Mouse (Mus musculus): ENCODE measurements around the gene Mybl2. TPM values are rescaled to one million over a fixed set of nuclear protein-coding genes. Genes with fewer than 3 reads are reported as not detected.

Mybl2 gene
- polyA plus RNA-seq, 1 experiment from 2014 or later = 23.3 TPM

- Histone ChIP-seq H3K9ac (no peak overlapping the region), H3K36me3 (no peaks in the 10 kb centered on the region), H3K27ac (no peak overlapping the region), H3K27me3 (replicated peaks) (no peaks in the 10 kb centered on the region), H3K4me3 (replicated peaks) (no peak overlapping the region), H3K4me2 (no peak overlapping the region), H3K4me1 (no peaks in the 10 kb centered on the region), H3K9me3 (no peaks in the 10 kb centered on the region)
- WGBS = 41% methylated on average over 3 of the region's 3 CpGs
- no peak for ATAC-seq (ENCODE audit: insufficient read depth, low FRiP score, low read depth)
Observed at GRCm38 (mm10) chr2:163095784-163096183, 41.3 kb downstream of the Mybl2 start.

- 50% methylated on average over 8 of the region's 8 CpGs for WGBS
- H3K27me3 ChIP-seq (replicated peaks) = no peaks in the 10 kb centered on the region
- no peaks in the 10 kb centered on the region for H3K9me3 ChIP-seq
- no peak overlapping the region for H3K27ac ChIP-seq
- H3K4me3 ChIP-seq (replicated peaks) = no peak overlapping the region
- no peaks in the 10 kb centered on the region for H3K4me1 ChIP-seq
- no peak for ATAC-seq (ENCODE audit: insufficient read depth, low FRiP score, low read depth)
- no peak overlapping the region for H3K4me2 ChIP-seq
- no peak overlapping the region for H3K9ac ChIP-seq
- H3K36me3 ChIP-seq = no peaks in the 10 kb centered on the region
Observed at GRCm38 (mm10) chr2:163099919-163100318, 45.4 kb downstream of the Mybl2 start.

- Histone ChIP-seq H3K27ac (no peak overlapping the region), H3K27me3 (replicated peaks) (no peaks in the 10 kb centered on the region), H3K4me2 (no peak overlapping the region), H3K9ac (no peak overlapping the region), H3K4me3 (replicated peaks) (no peak overlapping the region), H3K4me1 (no peaks in the 10 kb centered on the region), H3K36me3 (no peaks in the 10 kb centered on the region), H3K9me3 (no peaks in the 10 kb centered on the region)
- 56% methylated on average over 5 of the region's 5 CpGs for WGBS
- ATAC-seq (ENCODE audit: insufficient read depth, low FRiP score, low read depth) = no peak
Observed at GRCm38 (mm10) chr2:163100551-163100950, 46.1 kb downstream of the Mybl2 start.

GRCm38 (mm10) chr2:163101646-163102203 is 47.2 kb downstream of the Mybl2 start:
- no peak overlapping the region for H3K27ac ChIP-seq
- H3K4me3 ChIP-seq (replicated peaks) = no peak overlapping the region
- H3K27me3 ChIP-seq (replicated peaks) = no peaks in the 10 kb centered on the region
- H3K9ac ChIP-seq = no peak overlapping the region
- H3K4me1 ChIP-seq = no peaks in the 10 kb centered on the region
- no peaks in the 10 kb centered on the region for H3K9me3 ChIP-seq
- H3K36me3 ChIP-seq = no peaks in the 10 kb centered on the region
- 5% methylated on average over 10 of the region's 10 CpGs for WGBS
- ATAC-seq (ENCODE audit: insufficient read depth, low FRiP score, low read depth) = no peak
- H3K4me2 ChIP-seq = no peak overlapping the region

- H3K9ac ChIP-seq = no peak overlapping the region
- no peaks in the 10 kb centered on the region for H3K36me3 ChIP-seq
- H3K4me2 ChIP-seq = no peak overlapping the region
- no peak for ATAC-seq (ENCODE audit: insufficient read depth, low FRiP score, low read depth)
- no peak overlapping the region for H3K4me3 ChIP-seq (replicated peaks)
- no peak overlapping the region for H3K27ac ChIP-seq
- no peaks in the 10 kb centered on the region for H3K4me1 ChIP-seq
- 56% methylated on average over 7 of the region's 7 CpGs for WGBS
- no peaks in the 10 kb centered on the region for H3K27me3 ChIP-seq (replicated peaks)
- no peaks in the 10 kb centered on the region for H3K9me3 ChIP-seq
Observed at GRCm38 (mm10) chr2:163102216-163102615, 47.7 kb downstream of the Mybl2 start.

GRCm38 (mm10) chr2:163102900-163103653 is 48.6 kb downstream of the Mybl2 start:
- Histone ChIP-seq H3K27me3 (replicated peaks) (no peaks in the 10 kb centered on the region), H3K9ac (no peak overlapping the region), H3K9me3 (no peaks in the 10 kb centered on the region), H3K27ac (no peak overlapping the region), H3K36me3 (no peaks in the 10 kb centered on the region), H3K4me1 (no peaks in the 10 kb centered on the region), H3K4me2 (no peak overlapping the region), H3K4me3 (replicated peaks) (no peak overlapping the region)
- 53% methylated on average over 18 of the region's 18 CpGs for WGBS
- ATAC-seq (ENCODE audit: insufficient read depth, low FRiP score, low read depth) = no peak

- no peak for ATAC-seq (ENCODE audit: insufficient read depth, low FRiP score, low read depth)
- Histone ChIP-seq H3K27me3 (replicated peaks) (no peaks in the 10 kb centered on the region), H3K4me3 (replicated peaks) (no peak overlapping the region), H3K4me2 (no peak overlapping the region), H3K4me1 (no peaks in the 10 kb centered on the region), H3K36me3 (no peaks in the 10 kb centered on the region), H3K27ac (no peak overlapping the region), H3K9ac (no peak overlapping the region), H3K9me3 (no peaks in the 10 kb centered on the region)
- WGBS = 77% methylated on average over 13 of the region's 13 CpGs
Observed at GRCm38 (mm10) chr2:163104086-163104770, 49.7 kb downstream of the Mybl2 start.

- Histone ChIP-seq H3K4me1 (no peaks in the 10 kb centered on the region), H3K4me3 (replicated peaks) (no peak overlapping the region), H3K36me3 (no peaks in the 10 kb centered on the region), H3K9me3 (no peaks in the 10 kb centered on the region), H3K27ac (no peak overlapping the region), H3K9ac (no peak overlapping the region), H3K4me2 (no peak overlapping the region), H3K27me3 (replicated peaks) (no peaks in the 10 kb centered on the region)
- ATAC-seq (ENCODE audit: insufficient read depth, low FRiP score, low read depth) = no peak
- 76% methylated on average over 9 of the region's 9 CpGs for WGBS
Observed at GRCm38 (mm10) chr2:163108385-163108784, 53.9 kb downstream of the Mybl2 start.

- no peaks in the 10 kb centered on the region for H3K36me3 ChIP-seq
- 76% methylated on average over 1 of the region's 1 CpGs for WGBS
Observed at GRCm38 (mm10) chr2:163110706-163111105, 56.2 kb downstream of the Mybl2 start.

GRCm38 (mm10) chr2:163111413-163112201 is 57.1 kb downstream of the Mybl2 start:
- no peaks in the 10 kb centered on the region for H3K36me3 ChIP-seq
- no peaks in the 10 kb centered on the region for H3K4me1 ChIP-seq
- no peak overlapping the region for H3K4me2 ChIP-seq
- 61% methylated on average over 16 of the region's 16 CpGs for WGBS
- ATAC-seq (ENCODE audit: insufficient read depth, low FRiP score, low read depth) = no peak
- H3K9me3 ChIP-seq = no peaks in the 10 kb centered on the region
- H3K4me3 ChIP-seq (replicated peaks) = no peak overlapping the region
- no peak overlapping the region for H3K9ac ChIP-seq
- no peak overlapping the region for H3K27ac ChIP-seq
- no peaks in the 10 kb centered on the region for H3K27me3 ChIP-seq (replicated peaks)

More at GRCm38 (mm10) chr2:163110706-163111105, 56.2 kb downstream of the Mybl2 start:
- Histone ChIP-seq H3K27me3 (replicated peaks) (no peaks in the 10 kb centered on the region), H3K4me1 (no peaks in the 10 kb centered on the region), H3K4me3 (replicated peaks) (no peak overlapping the region), H3K27ac (no peak overlapping the region), H3K4me2 (no peak overlapping the region), H3K9me3 (no peaks in the 10 kb centered on the region), H3K9ac (no peak overlapping the region)
- ATAC-seq (ENCODE audit: insufficient read depth, low FRiP score, low read depth) = no peak

- no peak overlapping the region for H3K27ac ChIP-seq
- H3K4me2 ChIP-seq = no peak overlapping the region
- no peak overlapping the region for H3K4me3 ChIP-seq (replicated peaks)
- H3K9ac ChIP-seq = no peak overlapping the region
- no peaks in the 10 kb centered on the region for H3K36me3 ChIP-seq
- no peaks in the 10 kb centered on the region for H3K9me3 ChIP-seq
- 0 out of 2 replicates have a peak, but pooled peaks cover 13% of the 10 kb centered on the region for H3K27me3 ChIP-seq (replicated peaks)
- no peak for ATAC-seq (ENCODE audit: insufficient read depth, low FRiP score, low read depth)
- WGBS = 63% methylated on average over 15 of the region's 15 CpGs
- H3K4me1 ChIP-seq = peaks cover 4% of the 10 kb centered on the region; the same call in 1 of the 2 replicates
Observed at GRCm38 (mm10) chr2:163120626-163121352, 66.3 kb downstream of the Mybl2 start.
